Mouse (Mus musculus) limb, embryonic 10.5 days (tissue): Measurements from ENCODE around the gene Smc1b. TPM values are rescaled to one million over a fixed set of nuclear protein-coding genes. Genes with fewer than 3 reads are reported as not detected.
"Not testable (repeated sequence)": the region's sequence is repeated elsewhere in the genome, so short reads cannot be mapped to it uniquely, and the experiment has no call there.

ENCODE experiments used
- DNase-seq: peaks from one replicate; pipeline ENCODE4 v3.0.0-alpha.2; 2017; ENCODE audit warnings: low spot score
- H3K27ac ChIP-seq: fragments of 300-500 bp; sonication (generic); 2 replicates; pipeline ENCODE4 v1.5.1; 2016; ENCODE audit warnings: mild to moderate bottlenecking
- H3K27me3 ChIP-seq: fragments of 300-500 bp; sonication (generic); 2 replicates; pipeline ENCODE4 v1.6.1; 2016; ENCODE audit warnings: low read depth, mild to moderate bottlenecking; ENCODE audit not compliant: poor library complexity, severe bottlenecking
- H3K36me3 ChIP-seq: fragments of 300-500 bp; sonication (generic); 2 replicates; pipeline ENCODE4 v1.6.1; 2016; ENCODE audit warnings: mild to moderate bottlenecking, moderate library complexity
- H3K4me1 ChIP-seq: fragments of 300-500 bp; sonication (generic); 2 replicates; pipeline ENCODE4 v1.6.1; 2016
- H3K4me3 ChIP-seq: fragments of 300-500 bp; sonication (generic); 2 replicates; pipeline ENCODE4 v1.5.1; 2016; ENCODE audit warnings: mild to moderate bottlenecking, moderate library complexity
- H3K9me3 ChIP-seq: fragments of 300-500 bp; sonication (generic); replicated peaks from 2 replicates; pipeline ENCODE4 v1.6.1; 2016; ENCODE audit warnings: mild to moderate bottlenecking
- WGBS: fragments of 180-500 bp; shearing (Covaris S2); methylation state at CpG from one replicate; pipeline ENCODE4 v1.1.7; 2016; 5-methylcytosine and 5-hydroxymethylcytosine counted together
- polyA plus RNA-seq: library from polyadenylated mRNA; unstranded; fragments of >200 nt; fragmentation: Nextera tagmentation; extraction: Ambion mirVana; gene quantifications from 2 replicates; pipeline ENCODE4 v1.2.1, GENCODE M21; 2016

Gene Smc1b
- polyA plus RNA-seq, 1 experiment from 2014 or later = 0.19 TPM

- DNase-seq = no peak
- Histone ChIP-seq H3K4me1 (peaks cover 9% of the 10 kb centered on the region), H3K36me3 (no peaks in the 10 kb centered on the region), H3K4me3 (no peak overlapping the region), H3K27ac (no peak overlapping the region), H3K27me3 (peaks cover 11% of the 10 kb centered on the region; the same call in 1 of the 2 replicates), H3K9me3 (no peaks in the 10 kb centered on the region)
- WGBS = 78% methylated on average over 3 of the region's 3 CpGs
These were observed 99.9 kb downstream of the Smc1b start for GRCm38 (mm10) chr15:85031866-85032265.

- H3K36me3 ChIP-seq, H3K4me1 ChIP-seq, H3K4me3 ChIP-seq, H3K27ac ChIP-seq, H3K27me3 ChIP-seq, H3K9me3 ChIP-seq, DNase-seq: not testable (repeated sequence)
- 79% methylated on average over 1 of the region's 1 CpGs for WGBS
These were observed 101.1 kb downstream of the Smc1b start for GRCm38 (mm10) chr15:85030643-85031042.

GRCm38 (mm10) chr15:85028648-85029047 is 103.1 kb downstream of the Smc1b start, which contains the start of gene Fam118a:
TSS of gene Fam118a (plus strand) at chr15:85028948.
- H3K4me1 ChIP-seq, DNase-seq, H3K27ac ChIP-seq, H3K27me3 ChIP-seq, H3K4me3 ChIP-seq, H3K36me3 ChIP-seq, H3K9me3 ChIP-seq: not testable (repeated sequence)
- 45% methylated on average over 1 of the region's 1 CpGs for WGBS

GRCm38 (mm10) chr15:85027740-85028139 is 104.0 kb downstream of the Smc1b start:
- Histone ChIP-seq H3K27ac (no peak overlapping the region), H3K36me3 (no peaks in the 10 kb centered on the region), H3K4me3 (no peak overlapping the region), H3K9me3 (no peaks in the 10 kb centered on the region), H3K4me1 (no peaks in the 10 kb centered on the region), H3K27me3 (no peaks in the 10 kb centered on the region)
- 58% methylated on average over 4 of the region's 4 CpGs for WGBS
- no peak for DNase-seq

GRCm38 (mm10) chr15:85026197-85026596 is 105.6 kb downstream of the Smc1b start:
- H3K4me1 ChIP-seq = no peaks in the 10 kb centered on the region
- H3K27me3 ChIP-seq = 0 out of 2 replicates have a peak, but pooled peaks cover 4% of the 10 kb centered on the region
- DNase-seq = no peak
- no peaks in the 10 kb centered on the region for H3K36me3 ChIP-seq
- no peak overlapping the region for H3K27ac ChIP-seq
- H3K9me3 ChIP-seq = no peaks in the 10 kb centered on the region
- WGBS = 88% methylated on average over 4 of the region's 4 CpGs
- no peak overlapping the region for H3K4me3 ChIP-seq

- no peaks in the 10 kb centered on the region for H3K36me3 ChIP-seq
- WGBS = 73% methylated on average over 4 of the region's 4 CpGs
- H3K27ac ChIP-seq = no peak overlapping the region
- peaks cover 10% of the 10 kb centered on the region for H3K4me1 ChIP-seq
- no peak for DNase-seq
- no peaks in the 10 kb centered on the region for H3K9me3 ChIP-seq
- no peak overlapping the region for H3K4me3 ChIP-seq
- H3K27me3 ChIP-seq = peaks cover 28% of the 10 kb centered on the region
These were observed 109.6 kb downstream of the Smc1b start for GRCm38 (mm10) chr15:85022211-85022610.

- peaks cover 50% of the 10 kb centered on the region for H3K27me3 ChIP-seq
- H3K4me3 ChIP-seq = no peak within 1 kb of the TSS
- peaks cover 23% of the 10 kb centered on the region for H3K4me1 ChIP-seq
- no peaks in the 10 kb centered on the region for H3K36me3 ChIP-seq
- WGBS = 7% methylated on average over 21 of the region's 21 CpGs
- DNase-seq = no peak
- no peak within 1 kb of the TSS for H3K27ac ChIP-seq
- no peaks in the 10 kb centered on the region for H3K9me3 ChIP-seq
These were observed 114.7 kb downstream of the Smc1b start, which contains the start of gene Upk3a for GRCm38 (mm10) chr15:85016951-85017664. TSS of gene Upk3a (plus strand) at chr15:85017141.

- Histone ChIP-seq H3K27me3 (peaks cover 41% of the 10 kb centered on the region), H3K9me3 (no peaks in the 10 kb centered on the region), H3K27ac (no peak overlapping the region), H3K4me3 (no peak overlapping the region), H3K36me3 (no peaks in the 10 kb centered on the region), H3K4me1 (peaks cover 26% of the 10 kb centered on the region)
- no peak for DNase-seq
- 88% methylated on average over 11 of the region's 11 CpGs for WGBS
These were observed 116.0 kb downstream of the Smc1b start for GRCm38 (mm10) chr15:85015771-85016170.

Other genes with a start within 250 kb of the Smc1b start
- gene Gm29666, start 211.9 kb downstream of the Smc1b start, polyA plus RNA-seq = 1.2 and 1.3 TPM in 2 replicates
- gene Nup50, start 208.6 kb downstream of the Smc1b start, polyA plus RNA-seq = 67.9 and 69.1 TPM in 2 replicates
- 9.7 and 10.1 TPM in 2 replicates for gene 5031439G07Rik, start 143.4 kb downstream of the Smc1b start, polyA plus RNA-seq
- gene Upk3a, start 114.8 kb downstream of the Smc1b start, polyA plus RNA-seq = not detected in 2 replicates
- 30.0 and 30.4 TPM in 2 replicates for gene Fam118a, start 103.0 kb downstream of the Smc1b start, polyA plus RNA-seq
- gene Ribc2, start 114 bp upstream of the Smc1b start, polyA plus RNA-seq = 0.34 and 0.49 TPM in 2 replicates
- gene Fbln1, start 74.0 kb upstream of the Smc1b start, polyA plus RNA-seq = 258 and 261 TPM in 2 replicates
- gene Atxn10, start 204.3 kb upstream of the Smc1b start, polyA plus RNA-seq = 284 and 311 TPM in 2 replicates